Mouse (Mus musculus) Muller cell, postnatal 12 days (primary cell): Measurements from ENCODE around the gene Acsm4.
A peak's percentile ranks its signal among the peaks of the same experiment; 100 is the strongest.
"Not testable (repeated sequence)": the region's sequence is repeated elsewhere in the genome, so short reads cannot be mapped to it uniquely, and the experiment has no call there.

Experiments used
- DNase-seq: peaks from one replicate; pipeline ENCODE4 v3.0.0-alpha.2; 2015; ENCODE audit errors: inconsistent ontology term

Gene Acsm4

DNA sequence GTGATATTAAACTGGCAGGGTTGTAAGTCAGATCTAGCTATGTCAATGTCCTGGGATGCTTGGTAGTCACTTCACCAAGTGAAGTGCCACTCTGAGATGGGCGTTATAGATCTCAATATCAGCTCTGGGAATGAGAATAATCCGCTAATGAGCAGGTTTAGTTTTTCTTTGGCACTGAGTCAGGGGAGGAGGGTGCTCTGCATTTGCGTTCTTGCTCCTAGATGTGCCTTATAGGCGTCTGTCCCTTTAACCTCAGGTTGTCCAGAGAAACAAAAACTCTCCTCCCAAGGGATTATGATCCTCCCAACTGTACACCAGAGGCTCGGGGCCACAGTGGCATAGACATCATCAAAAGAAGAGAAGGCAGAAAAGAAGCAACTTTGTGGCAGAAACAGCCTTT is at the start of gene Acsm4:
Gene Acsm4, plus strand, starts transcription at position 301 of the 400 bp plus-strand sequence.
- no peak for DNase-seq

DNA sequence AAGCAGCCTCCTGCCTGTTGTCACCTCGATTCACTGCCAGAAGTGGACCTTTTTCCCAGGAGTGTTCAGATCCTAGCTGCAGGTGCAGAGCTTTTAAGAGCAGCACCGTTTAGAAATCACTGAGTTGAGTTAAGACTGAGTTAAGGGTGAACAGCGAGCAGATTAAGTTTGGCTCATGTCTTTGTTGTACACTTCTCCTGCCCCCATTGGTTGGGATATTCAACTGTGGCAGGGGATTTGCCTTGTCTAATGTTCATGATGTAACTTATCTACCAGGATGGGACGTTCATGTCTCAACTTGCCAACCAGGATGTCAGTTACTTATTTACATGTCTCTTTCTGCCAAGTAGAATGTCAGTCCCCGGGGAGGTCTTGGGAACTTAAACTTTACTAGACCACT is 47.5 kb upstream of the Acsm4 start:
- DNase-seq: no peak

DNA sequence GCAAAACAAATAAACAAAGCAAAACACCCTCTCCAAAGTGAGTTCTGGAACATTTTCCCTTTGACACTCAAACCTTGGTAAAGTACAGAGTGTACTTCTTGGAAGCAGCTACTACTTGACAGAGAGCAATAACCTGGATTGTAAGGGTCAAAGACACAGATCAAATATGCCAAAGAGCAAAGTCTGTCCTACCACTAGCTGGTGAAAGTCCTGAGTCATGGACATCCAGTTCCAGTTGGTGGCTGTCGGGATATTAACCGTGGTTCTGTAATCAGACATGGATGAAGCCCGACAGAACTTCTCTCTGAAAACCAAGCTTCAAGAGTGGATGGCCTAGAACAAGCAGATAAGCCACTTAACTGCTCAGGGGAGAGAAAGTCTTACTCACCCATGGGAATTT is 21.9 kb upstream of the Acsm4 start:
- no peak for DNase-seq

DNA sequence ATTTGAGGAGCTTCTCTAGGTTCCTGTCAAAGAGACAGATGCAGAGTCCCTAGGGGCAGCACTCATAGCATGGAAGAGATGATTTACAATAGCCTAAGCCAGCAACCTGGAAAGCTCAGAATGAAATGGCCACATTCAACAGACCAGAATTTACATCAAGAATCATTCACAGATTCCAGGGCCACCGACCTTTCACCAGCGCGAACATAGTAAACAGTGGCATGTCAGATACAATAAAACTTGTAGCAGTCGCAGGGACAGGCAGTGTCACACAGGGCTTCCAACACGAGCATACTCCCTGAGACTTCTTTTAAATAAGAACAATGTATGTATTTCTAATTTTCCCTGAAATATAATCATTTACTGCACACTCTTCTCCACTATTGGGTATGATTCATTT is 19.4 kb upstream of the Acsm4 start:
- DNase-seq: no peak

DNA sequence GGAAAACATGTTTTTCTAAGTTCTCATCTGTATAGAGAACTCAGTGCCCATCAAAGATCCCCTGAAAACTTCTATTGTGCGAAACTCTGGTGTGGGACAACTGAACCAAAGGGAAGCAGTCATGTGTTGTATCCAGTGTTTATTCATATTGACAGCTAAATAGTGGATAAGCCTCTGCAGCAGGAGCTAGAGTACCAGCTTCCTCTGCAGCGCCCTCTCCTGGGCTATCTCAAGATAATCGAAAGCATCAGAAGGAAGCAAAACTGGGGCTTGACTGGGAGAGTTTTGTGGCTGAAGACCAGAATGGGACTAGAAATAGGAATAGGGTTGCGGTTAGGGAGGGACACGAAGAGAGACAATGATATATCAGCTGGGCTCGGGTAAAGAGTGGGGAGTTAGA is 18.9 kb upstream of the Acsm4 start:
- no peak for DNase-seq

DNA sequence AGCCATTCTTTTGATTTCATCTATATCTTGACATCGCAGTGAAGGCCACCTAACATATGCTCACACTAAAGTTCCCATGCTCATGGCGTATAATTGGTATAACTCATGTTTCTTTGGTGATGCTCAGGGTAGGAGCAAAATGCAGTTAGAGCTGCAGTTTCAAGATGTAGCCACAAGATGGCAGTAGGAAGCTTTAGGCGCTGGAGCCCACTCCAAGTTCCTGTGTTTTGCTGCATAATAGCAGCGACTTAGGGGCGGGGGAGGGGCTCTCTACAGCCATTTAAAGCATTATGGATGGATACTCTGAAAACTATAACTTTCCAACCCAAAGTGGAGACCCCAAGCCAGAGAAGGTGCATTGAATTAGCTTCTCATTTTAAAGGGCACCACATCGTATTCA is 16.4 kb upstream of the Acsm4 start:
- peak; percentile 38 for DNase-seq

DNA sequence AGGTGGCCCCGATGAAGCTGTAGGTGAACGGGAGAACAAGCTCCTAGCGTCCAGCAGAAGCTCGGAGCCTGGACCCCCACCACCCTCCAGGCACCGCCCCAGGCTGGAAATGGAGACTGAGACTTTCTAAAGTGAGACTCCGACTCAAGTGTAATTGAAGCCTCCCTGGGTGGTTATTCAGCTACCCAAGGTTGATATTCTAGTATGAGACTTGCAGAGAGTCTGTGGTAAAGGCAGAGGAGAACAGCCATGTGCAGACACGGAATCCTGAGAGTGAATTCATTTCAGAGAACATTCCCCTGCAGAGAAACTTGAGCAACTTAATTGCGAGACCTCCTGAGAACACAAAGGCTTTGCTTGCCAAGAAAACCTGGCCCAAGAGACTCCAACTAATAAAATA is 9.7 kb upstream of the Acsm4 start:
- DNase-seq: no peak

DNA sequence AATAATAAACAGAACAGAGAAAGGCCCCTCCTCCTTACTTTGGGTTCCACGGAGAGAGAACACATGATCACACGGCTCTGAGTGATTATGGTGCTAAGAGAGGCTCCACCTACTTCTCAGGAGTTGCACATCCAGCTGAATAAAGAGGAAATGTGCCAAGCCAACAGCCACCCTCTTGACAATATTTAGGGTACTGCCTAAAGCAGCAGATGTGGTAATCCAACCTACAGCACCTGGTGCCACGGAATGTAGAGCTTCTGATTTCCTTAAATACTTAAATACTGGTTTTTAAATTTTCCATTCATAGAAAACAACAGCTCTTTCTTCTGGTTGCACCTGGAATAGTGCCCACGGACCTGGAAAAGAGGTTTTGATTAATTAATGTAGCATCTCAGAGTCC is 7.1 kb upstream of the Acsm4 start:
- DNase-seq: no peak

DNA sequence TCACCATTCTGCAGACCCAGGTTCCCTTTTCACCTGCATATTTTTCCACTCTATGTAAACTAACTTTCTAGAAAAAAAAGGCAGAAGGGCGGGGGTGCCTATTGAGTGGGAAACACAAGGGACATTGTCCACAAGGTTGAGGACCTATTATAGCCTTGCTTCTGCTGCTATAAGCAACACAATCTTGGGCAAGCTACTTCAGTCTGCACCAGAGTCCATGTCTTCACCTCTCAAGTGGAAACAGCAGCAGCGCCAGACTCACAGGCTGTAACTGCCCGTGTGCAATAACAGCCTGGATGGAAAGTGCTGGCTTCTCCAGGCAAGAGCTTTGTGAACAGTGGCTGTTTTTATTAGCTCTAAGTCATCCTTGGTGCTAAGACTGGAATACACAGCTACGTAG is 2.5 kb downstream of the Acsm4 start:
- no peak for DNase-seq

DNA sequence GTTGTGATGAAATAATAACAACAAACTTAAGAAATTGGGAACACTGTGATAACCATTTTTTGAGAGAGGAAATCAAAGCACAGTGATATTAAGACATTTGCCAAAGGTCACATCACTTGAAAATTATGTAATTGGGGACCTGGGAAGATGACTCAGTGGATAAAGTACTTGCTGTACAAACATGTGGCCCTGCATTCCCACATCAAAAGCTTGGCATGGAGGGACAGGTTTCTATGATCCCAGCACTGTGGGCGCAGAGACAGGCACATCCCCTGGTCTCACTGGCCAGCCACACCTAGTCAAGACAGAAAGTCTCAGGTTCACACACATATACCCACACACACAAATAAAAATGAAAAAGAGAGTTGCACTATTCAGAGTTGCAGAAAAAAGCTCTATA is 5.1 kb downstream of the Acsm4 start:
- DNase-seq: no peak

DNA sequence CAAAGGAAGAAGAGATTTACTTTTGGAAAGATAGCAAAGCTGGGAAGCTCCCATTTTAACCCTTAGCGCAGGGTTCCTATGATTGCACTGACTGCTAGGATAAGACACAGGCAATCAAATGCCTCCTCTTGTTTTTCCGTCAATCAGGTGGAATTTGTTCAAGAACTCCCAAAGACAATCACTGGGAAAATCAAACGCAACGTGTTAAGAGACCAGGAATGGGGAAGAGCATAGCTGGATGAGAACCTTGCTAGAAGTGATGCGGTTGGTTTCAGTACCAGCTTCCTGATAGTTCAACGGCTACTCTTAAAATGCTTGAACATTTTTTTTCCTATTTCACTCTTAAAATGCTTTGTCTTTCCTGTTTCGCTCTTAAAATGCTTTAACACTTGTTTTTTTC is 24.3 kb downstream of the Acsm4 start:
- DNase-seq: no peak

DNA sequence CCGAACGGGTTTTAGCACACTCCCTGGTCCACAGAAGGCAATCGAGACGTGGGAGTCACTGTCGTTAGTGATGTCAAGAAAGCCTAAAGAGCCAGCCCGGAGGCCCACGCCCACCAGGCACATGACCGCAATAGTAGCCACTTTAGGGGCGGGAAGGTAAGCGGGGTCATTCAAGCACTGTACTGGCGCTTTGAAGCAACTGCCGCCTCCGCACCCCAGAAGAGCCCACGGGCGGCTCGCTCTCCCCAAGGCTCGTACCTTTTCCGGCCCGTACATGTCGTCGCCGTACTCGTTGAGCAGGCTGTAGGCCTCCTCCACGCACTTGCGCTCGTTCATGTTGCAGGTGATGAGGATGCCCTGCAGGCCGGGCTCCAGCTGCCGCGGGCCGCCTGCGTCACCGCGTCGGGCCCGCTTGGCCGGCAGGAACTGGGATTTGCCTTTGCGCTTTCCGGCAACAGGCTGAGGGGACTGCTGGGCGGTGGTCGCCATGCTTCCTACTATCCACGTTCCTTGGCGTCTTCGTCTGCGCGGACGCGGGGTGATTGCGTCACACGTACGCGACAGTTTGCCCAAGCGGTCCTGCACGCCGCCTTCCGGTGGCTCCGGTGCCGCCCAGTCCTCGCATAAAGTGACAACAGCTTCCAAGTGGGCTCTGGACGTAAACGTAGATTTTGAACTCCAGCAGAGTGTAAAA is 30.6 kb downstream of the Acsm4 start, which contains the start of gene Thumpd1:
Gene Thumpd1, minus strand, starts transcription at position 546 of the 694 bp plus-strand sequence.
- peak; percentile 89 for DNase-seq

DNA sequence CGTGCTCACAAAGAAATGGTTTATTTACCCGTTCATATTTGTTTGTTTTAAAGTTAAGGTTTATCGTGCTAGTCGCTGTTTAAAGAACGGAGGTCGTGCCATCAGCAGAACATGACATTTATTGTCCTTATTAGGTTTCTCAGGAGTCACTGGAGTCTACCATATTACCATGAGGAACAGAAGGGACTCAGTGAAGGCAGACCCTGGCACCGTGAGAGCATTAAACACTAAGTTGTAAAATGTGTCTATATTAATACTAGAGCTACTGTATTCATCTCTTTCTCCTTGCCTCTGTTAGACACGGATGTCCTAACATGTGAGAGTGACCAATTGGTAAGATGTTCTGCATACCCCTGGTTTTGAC is 31.1 kb downstream of the Acsm4 start:
- no peak for DNase-seq

DNA sequence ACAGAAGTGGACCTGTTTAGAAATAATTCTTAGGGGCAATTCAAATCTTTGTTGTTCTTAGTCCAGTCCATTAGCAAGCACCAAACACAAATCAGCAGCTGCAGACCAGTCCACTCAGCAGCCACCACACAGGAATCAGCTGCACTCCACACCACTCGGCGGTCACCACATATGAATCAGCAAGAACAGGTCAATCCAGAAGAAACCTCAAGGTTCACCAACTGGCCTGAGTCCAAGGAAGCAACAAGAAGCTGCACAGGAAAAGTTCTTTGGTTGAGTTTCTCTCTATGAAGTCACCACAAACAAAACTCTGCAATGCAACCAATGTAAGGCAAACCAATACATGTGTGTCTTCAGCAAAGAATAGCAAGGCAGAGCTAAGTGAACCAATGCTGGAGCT is 37.8 kb downstream of the Acsm4 start:
- no peak for DNase-seq

DNA sequence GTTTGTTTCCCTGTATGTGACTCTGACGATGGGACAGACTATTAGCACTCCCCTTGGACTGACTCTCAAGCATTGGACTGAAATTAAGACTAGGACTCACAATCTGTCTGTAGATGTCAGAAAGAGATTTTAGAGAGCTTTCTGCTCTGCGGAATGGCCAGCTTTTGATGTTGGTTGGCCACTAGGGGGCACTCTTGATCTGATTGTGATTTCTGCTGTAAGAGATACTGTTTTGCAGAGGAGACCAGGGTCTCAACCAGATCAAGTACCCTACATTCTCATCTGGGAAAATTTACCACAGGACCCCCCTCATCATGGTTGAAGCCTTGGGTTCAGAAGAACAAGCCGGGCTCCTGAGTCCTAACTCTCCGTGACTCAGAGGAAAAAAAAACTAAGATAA is 41.4 kb downstream of the Acsm4 start:
- not testable (repeated sequence) for DNase-seq

DNA sequence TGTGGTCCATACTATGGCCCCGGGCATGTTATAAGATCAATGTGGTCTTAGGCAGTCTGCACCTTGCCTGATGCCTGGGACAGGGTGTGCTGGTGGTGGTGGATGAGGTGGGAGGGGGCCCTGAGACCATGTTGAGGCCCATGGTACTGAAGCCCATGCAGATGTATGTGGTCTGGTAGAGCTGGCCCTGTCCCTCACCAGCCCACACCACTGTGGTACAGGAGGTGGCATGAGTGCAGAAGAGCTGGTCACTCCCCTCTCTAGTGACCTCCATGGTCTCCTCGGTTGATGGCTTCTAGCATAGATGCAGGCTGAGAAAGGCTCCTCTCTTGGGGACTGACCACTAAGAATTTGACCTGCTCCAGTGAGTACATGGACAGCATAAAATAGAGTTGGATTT is 49.1 kb downstream of the Acsm4 start:
- DNase-seq: no peak

DNA sequence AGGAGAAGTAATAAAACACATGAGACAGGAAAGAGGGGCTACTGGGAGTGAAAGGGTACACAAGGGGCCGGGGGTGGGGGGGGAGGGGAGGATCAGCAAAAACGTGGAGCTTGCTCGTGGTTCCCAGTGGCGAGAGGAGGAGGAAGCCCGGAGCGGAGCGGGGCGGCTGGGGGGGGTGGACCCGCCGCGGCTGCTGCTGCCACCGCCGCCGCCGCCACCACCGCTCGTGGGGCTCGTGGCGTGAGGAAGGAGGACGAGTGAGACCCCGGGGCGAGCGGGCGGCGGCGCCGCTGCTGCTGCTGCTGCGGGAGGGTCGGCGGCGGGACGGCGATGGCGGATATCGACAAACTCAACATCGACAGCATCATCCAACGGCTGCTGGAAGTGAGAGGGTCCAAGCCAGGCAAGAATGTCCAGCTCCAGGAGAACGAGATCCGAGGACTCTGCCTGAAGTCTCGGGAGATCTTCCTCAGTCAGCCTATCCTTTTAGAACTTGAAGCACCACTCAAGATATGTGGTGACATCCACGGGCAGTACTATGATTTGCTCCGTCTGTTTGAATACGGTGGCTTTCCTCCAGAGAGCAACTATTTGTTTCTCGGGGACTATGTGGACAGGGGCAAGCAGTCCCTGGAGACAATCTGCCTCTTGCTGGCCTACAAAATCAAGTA is 50.1 kb downstream of the Acsm4 start:
- DNase-seq: not testable (repeated sequence)

DNA sequence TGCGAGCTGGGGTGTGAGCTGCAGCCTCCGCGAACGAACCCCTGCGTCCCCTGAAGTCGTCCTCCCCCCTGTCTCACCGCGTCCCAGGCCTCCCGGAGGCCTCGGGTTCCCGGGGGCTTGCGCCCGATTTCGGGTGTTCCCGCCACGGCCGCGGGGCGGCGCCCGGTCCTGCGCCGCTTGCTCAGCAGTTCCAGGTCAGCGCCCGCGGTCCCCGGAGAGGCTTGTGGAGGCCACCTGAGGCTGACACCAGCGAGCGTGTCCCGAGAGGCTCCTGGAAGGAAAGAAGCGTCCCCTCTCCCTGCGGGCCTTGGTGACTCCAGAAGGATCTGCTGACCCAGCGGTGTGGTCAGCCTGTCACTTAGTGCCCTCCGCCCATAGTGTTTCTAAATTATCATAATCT is 54.5 kb downstream of the Acsm4 start:
- peak; percentile 17 for DNase-seq

DNA sequence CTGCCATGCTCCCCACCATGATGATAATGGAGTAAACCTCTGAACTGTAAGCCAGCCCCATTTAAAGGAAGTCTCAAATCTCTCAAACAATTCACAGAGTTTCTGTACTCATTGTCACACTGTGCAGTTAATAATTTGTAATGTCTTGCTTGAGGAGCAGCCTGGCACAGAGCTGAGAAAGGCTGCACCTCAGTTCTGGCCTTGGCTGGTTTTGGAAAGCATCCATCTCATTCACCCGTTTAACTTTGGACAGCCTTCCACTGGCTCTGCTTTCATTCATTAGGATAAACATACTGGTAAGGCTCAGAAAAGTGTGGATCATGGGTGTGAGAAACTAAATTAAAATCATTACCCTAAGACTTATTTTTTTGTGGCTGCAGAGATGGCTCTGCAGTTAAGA is 56.0 kb downstream of the Acsm4 start:
- DNase-seq: peak; percentile 19

DNA sequence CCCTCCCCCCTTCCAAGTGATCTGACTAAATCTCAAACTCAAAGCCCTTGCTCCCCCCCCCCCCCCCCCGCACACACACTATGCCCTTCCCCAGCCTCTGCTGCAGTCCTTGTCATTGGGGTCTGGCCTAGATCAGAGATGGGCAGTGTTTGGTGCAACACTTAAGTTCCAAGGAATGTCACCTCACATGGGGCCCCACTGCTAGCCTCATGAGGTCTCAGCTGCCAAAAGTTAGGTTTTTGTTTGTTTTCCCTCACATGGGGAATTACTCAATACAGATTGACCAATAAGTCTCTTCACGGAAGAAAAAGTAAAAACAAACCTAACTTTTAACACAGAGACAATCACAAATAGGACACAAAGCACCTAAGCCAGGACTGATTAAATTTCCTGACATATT is 58.9 kb downstream of the Acsm4 start:
- no peak for DNase-seq

DNA sequence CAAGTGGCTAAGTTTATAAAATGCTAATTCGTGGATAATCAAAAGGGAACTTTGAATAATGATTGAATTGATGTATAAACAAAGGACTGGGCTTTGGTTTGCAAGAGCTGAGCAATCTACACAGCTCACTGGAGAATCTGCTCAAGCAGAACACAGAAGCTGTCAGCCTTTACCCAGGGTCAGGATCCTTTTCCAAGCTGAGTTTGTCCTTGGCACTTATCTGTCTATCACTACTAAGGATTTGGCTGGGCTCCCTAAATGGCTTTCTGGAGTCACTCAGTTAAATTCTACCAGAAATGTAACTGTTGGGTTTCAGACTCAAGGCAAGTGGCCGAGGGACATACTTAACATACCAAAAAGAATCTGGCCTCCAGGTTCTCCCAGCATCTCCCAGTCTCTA is 60.1 kb downstream of the Acsm4 start:
- peak; percentile 43 for DNase-seq

DNA sequence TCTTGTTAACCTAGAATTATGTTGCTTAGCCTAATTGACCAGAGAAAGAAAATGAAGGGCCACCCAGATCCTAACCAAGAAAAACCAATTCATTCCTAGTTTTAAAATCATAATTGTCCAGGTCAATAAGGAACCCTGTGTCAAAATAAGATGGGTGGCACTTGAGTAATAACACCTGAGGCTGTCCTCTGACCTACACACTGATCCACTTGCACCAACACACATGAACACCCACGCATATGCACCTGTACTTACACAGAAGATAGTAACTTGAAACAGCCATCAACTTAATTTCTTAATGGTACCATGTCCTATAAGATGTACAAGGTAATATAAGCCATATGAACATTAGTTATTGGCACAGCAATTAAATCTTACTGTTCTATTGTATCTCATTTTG is 63.9 kb downstream of the Acsm4 start:
- DNase-seq: no peak

DNA sequence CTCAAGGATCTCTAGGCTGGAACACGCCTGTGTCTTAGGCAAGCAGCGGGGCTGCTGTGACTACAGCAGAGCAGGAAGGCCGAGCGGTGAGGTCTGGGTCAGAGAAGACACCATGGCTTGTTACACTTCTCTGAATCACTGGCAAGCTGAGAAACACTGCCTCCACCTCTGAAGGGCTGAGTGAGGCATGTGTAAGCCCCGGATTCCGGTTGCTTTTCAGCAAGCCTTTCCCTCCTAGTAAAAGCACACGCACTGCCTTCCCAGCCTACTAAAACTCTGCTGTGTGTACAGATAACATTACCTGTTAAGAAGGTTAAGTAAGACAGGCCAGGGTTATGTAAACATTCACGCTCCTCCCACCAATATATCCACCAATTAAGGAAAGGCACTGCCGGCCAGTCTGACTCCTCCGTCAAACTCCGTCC is 70.7 kb downstream of the Acsm4 start, which contains the start of gene Acsm3:
Gene Acsm3, plus strand, starts transcription at position 397 of the 425 bp plus-strand sequence.
- DNase-seq: no peak
